Mouse (Mus musculus) forebrain, embryonic 10.5 days (tissue): ENCODE data around the gene Prss43. TPM values are rescaled to one million over a fixed set of nuclear protein-coding genes. Genes with fewer than 3 reads are reported as not detected.

Experiments used
- DNase-seq: peaks from one replicate; pipeline ENCODE4 v3.0.0-alpha.2; 2017; ENCODE audit warnings: low spot score; ENCODE audit errors: extremely low spot score
- H3K27ac ChIP-seq: fragments of 300-500 bp; sonication (generic); 2 replicates; pipeline ENCODE4 v1.5.1; 2016; ENCODE audit warnings: mild to moderate bottlenecking
- H3K27me3 ChIP-seq: fragments of 300-500 bp; sonication (generic); 2 replicates; pipeline ENCODE4 v1.6.1; 2016; ENCODE audit warnings: mild to moderate bottlenecking; ENCODE audit not compliant: poor library complexity, severe bottlenecking
- H3K36me3 ChIP-seq: fragments of 300-500 bp; sonication (generic); replicated peaks from 2 replicates; pipeline ENCODE4 v1.6.1; 2016; ENCODE audit warnings: mild to moderate bottlenecking, moderate library complexity
- H3K4me1 ChIP-seq: fragments of 300-500 bp; sonication (generic); 2 replicates; pipeline ENCODE4 v1.6.1; 2016
- H3K4me3 ChIP-seq: fragments of 300-500 bp; sonication (generic); 2 replicates; pipeline ENCODE4 v1.5.1; 2016; ENCODE audit warnings: mild to moderate bottlenecking, moderate library complexity
- H3K9me3 ChIP-seq: fragments of 300-500 bp; sonication (generic); 2 replicates; pipeline ENCODE4 v1.6.1; 2016; ENCODE audit warnings: mild to moderate bottlenecking, moderate library complexity
- WGBS: fragments of 180-500 bp; shearing (Covaris S2); methylation state at CpG from one replicate; pipeline ENCODE4 v1.1.7; 2016; 5-methylcytosine and 5-hydroxymethylcytosine counted together
- polyA plus RNA-seq: library from polyadenylated mRNA; unstranded; fragments of >200 nt; fragmentation: Nextera tagmentation; extraction: Ambion mirVana; gene quantifications from 2 replicates; pipeline ENCODE4 v1.2.1, GENCODE M21; 2016

Prss43 gene
- not detected in 2 replicates for polyA plus RNA-seq

GRCm38 (mm10) chr9:110826390-110826789 lies at the start of gene Prss43:
Gene Prss43 (plus strand): TSS chr9:110826690.
- Histone ChIP-seq H3K9me3 (no peaks in the 10 kb centered on the region), H3K36me3 (no peaks in the 10 kb centered on the region), H3K27me3 (no peaks in the 10 kb centered on the region), H3K4me1 (no peaks in the 10 kb centered on the region), H3K4me3 (no peak within 1 kb of the TSS), H3K27ac (no peak within 1 kb of the TSS)
- no peak for DNase-seq
- 81% methylated on average over 3 of the region's 3 CpGs for WGBS

DNA sequence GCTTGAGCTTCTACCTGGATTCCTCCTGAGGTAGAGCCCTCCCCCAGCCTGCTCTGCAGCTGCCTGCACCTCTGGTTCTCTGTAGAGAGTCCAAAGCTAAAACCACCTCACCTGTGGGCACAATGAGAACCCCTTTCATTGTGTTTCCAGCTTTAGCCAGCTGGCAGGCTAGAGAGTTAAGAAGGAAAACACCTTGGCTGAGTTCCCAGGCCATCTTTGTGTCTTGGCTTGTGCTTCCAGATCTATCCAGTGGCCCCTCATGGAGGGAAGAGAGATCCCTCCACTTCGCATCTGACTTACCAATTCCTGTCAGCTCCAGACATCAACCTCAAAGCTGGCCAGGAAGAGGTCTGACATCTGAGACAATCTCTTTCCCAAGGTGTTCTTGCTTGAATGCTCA lies 48.4 kb upstream of the Prss43 start:
- 88% methylated on average over 1 of the region's 1 CpGs for WGBS

DNA sequence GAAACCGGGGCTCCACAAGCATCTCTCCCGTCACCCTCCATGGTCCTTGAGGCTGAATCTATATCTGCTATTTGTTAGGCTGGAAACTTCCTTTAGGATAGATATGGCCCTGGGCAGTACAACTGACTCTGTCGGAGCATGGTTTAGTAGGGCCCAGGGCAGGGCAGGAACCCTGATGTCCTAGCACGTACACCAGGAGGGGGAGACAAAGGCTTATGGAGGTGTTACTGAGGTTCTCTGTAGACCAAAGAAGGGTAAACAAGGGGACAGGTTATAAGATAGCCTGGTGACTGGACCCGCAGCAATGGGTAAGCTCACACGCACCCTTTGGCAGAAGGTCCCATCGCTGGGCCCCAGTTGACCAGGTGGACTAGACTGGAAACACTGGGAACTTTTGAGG lies 47.9 kb upstream of the Prss43 start:
- Histone ChIP-seq H3K27me3 (peaks cover 49% of the 10 kb centered on the region), H3K4me3 (no peak overlapping the region), H3K36me3 (no peaks in the 10 kb centered on the region), H3K27ac (no peak overlapping the region), H3K4me1 (peaks cover 27% of the 10 kb centered on the region), H3K9me3 (no peaks in the 10 kb centered on the region)
- DNase-seq = no peak
- WGBS = 86% methylated on average over 7 of the region's 7 CpGs

More for the DNA sequence above, 48.4 kb upstream of the Prss43 start:
- Histone ChIP-seq H3K27me3 (peaks cover 49% of the 10 kb centered on the region), H3K4me3 (no peak overlapping the region), H3K4me1 (peaks cover 27% of the 10 kb centered on the region), H3K9me3 (no peaks in the 10 kb centered on the region), H3K27ac (no peak overlapping the region), H3K36me3 (no peaks in the 10 kb centered on the region)
- DNase-seq = no peak

GRCm38 (mm10) chr9:110779242-110779913 lies 47.1 kb upstream of the Prss43 start:
- no peaks in the 10 kb centered on the region for H3K9me3 ChIP-seq
- H3K27me3 ChIP-seq = peaks cover 49% of the 10 kb centered on the region
- H3K4me1 ChIP-seq = peaks cover 31% of the 10 kb centered on the region
- DNase-seq = no peak
- WGBS = 63% methylated on average over 5 of the region's 5 CpGs
- H3K36me3 ChIP-seq = no peaks in the 10 kb centered on the region
- no peak overlapping the region for H3K4me3 ChIP-seq
- H3K27ac ChIP-seq = no peak overlapping the region

DNA sequence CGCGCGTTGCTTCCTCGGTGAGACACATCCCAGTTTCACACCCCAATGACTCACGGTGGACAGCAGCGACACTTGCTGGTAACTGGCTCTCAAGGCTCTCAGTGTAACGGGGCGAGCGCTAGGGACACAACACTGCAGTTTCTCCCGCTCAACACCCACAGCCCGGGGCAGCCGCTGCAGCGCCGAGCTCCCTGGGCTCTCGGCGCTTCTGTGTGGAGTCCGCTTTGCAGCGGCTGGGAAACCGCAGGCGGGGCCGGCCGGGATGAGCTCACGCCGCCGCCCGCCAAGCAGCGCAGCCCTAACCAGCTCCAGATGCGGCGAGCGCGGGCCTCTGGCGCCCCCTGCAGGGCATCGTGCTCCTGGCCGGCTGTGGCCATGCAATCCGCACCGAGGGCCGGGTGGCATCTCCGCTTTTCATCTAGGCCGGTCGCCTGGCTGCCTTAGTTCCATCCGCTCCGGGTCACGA lies 45.2 kb upstream of the Prss43 start:
- Histone ChIP-seq H3K27ac (peak overlapping the region; percentile 84), H3K27me3 (peaks cover 44% of the 10 kb centered on the region), H3K4me1 (peaks cover 31% of the 10 kb centered on the region), H3K4me3 (peak overlapping the region; percentile 56), H3K9me3 (no peaks in the 10 kb centered on the region), H3K36me3 (no peaks in the 10 kb centered on the region)
- under 1% methylated on average over 43 of the region's 43 CpGs for WGBS
- peak; percentile 95 for DNase-seq

- no peaks in the 10 kb centered on the region for H3K36me3 ChIP-seq
- no peaks in the 10 kb centered on the region for H3K9me3 ChIP-seq
- H3K4me1 ChIP-seq = peaks cover 31% of the 10 kb centered on the region
- peaks cover 44% of the 10 kb centered on the region for H3K27me3 ChIP-seq
- DNase-seq = peak; percentile 78
- peak overlapping the region; percentile 84 for H3K27ac ChIP-seq
- H3K4me3 ChIP-seq = peak overlapping the region; percentile 56
- under 1% methylated on average over 23 of the region's 23 CpGs for WGBS
Measured at GRCm38 (mm10) chr9:110781731-110782130, 44.8 kb upstream of the Prss43 start.

GRCm38 (mm10) chr9:110783611-110784010 lies 42.9 kb upstream of the Prss43 start:
- no peak for DNase-seq
- Histone ChIP-seq H3K4me3 (no peak overlapping the region), H3K9me3 (no peaks in the 10 kb centered on the region), H3K27me3 (peaks cover 31% of the 10 kb centered on the region), H3K27ac (no peak overlapping the region), H3K4me1 (peaks cover 31% of the 10 kb centered on the region), H3K36me3 (no peaks in the 10 kb centered on the region)
- WGBS = 42% methylated on average over 1 of the region's 1 CpGs

GRCm38 (mm10) chr9:110788169-110788568 lies 38.3 kb upstream of the Prss43 start:
- DNase-seq = no peak
- no peaks in the 10 kb centered on the region for H3K27me3 ChIP-seq
- H3K4me1 ChIP-seq = peaks cover 4% of the 10 kb centered on the region; the same call in 1 of the 2 replicates
- no peaks in the 10 kb centered on the region for H3K9me3 ChIP-seq
- WGBS = 91% methylated on average over 3 of the region's 3 CpGs
- H3K4me3 ChIP-seq = no peak overlapping the region
- no peak overlapping the region for H3K27ac ChIP-seq
- H3K36me3 ChIP-seq = no peaks in the 10 kb centered on the region

GRCm38 (mm10) chr9:110790462-110790861 lies 36.0 kb upstream of the Prss43 start:
- WGBS = 79% methylated on average over 4 of the region's 4 CpGs
- Histone ChIP-seq H3K4me1 (no peaks in the 10 kb centered on the region), H3K4me3 (no peak overlapping the region), H3K27ac (no peak overlapping the region), H3K9me3 (no peaks in the 10 kb centered on the region), H3K27me3 (no peaks in the 10 kb centered on the region), H3K36me3 (no peaks in the 10 kb centered on the region)
- DNase-seq = no peak

DNA sequence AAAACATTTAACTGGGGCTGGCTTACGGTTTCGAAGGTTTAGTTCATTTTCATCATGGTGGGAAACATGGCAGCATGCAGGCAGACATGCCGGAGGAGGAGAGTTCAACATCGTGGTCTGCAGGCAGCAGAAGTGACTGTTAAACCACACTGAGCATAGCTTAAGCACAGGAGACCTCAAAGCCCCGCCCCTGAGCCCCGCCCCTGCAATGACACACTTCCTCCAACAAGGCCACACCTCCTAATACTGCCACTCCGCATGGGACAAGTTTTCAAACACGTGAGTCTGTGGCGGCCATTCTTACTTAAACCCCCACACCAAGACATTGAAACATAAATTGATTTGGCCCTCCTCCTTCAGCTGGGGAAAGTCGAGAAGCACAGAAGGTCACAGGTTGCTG lies 29.5 kb upstream of the Prss43 start:
- Histone ChIP-seq H3K27ac (no peak overlapping the region), H3K4me3 (no peak overlapping the region), H3K27me3 (no peaks in the 10 kb centered on the region), H3K36me3 (no peaks in the 10 kb centered on the region), H3K4me1 (no peaks in the 10 kb centered on the region), H3K9me3 (no peaks in the 10 kb centered on the region)
- 87% methylated on average over 10 of the region's 10 CpGs for WGBS
- no peak for DNase-seq

DNA sequence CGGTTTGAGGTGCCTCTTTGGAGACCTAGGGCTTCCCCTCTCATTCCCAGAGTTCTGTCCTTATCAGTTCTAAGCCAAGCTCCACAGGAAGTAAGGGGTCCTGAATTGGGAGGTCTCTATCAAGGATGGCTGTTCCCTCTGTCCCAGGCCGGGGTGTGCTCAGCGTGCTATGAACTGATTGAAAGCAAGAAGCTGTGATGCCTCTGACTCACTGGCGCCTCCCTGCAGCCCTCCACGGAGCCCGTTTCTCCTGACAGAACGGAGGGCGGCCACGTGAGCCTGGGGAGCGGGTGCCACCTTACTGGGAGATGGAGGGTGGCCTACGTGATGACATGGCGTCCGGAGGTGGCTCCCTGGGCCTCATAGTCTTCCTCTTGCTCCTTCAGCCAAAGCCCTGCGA lies 28.6 kb upstream of the Prss43 start, which contains the start of gene Prss42:
Gene Prss42 (plus strand): TSS at position 301 of the 400 bp plus-strand sequence.
- Histone ChIP-seq H3K4me1 (peaks cover under 1% of the 10 kb centered on the region; the same call in 1 of the 2 replicates), H3K36me3 (no peaks in the 10 kb centered on the region), H3K9me3 (no peaks in the 10 kb centered on the region), H3K27me3 (no peaks in the 10 kb centered on the region), H3K4me3 (no peak within 1 kb of the TSS), H3K27ac (no peak within 1 kb of the TSS)
- WGBS = 91% methylated on average over 14 of the region's 14 CpGs
- no peak for DNase-seq

GRCm38 (mm10) chr9:110800834-110801479 lies 25.5 kb upstream of the Prss43 start:
- Histone ChIP-seq H3K36me3 (no peaks in the 10 kb centered on the region), H3K4me1 (peaks cover 5% of the 10 kb centered on the region), H3K4me3 (no peak overlapping the region), H3K9me3 (no peaks in the 10 kb centered on the region), H3K27me3 (no peaks in the 10 kb centered on the region), H3K27ac (no peak overlapping the region)
- no peak for DNase-seq
- 91% methylated on average over 8 of the region's 8 CpGs for WGBS

- no peak overlapping the region for H3K27ac ChIP-seq
- no peak for DNase-seq
- H3K4me3 ChIP-seq = no peak overlapping the region
- no peaks in the 10 kb centered on the region for H3K27me3 ChIP-seq
- WGBS = 70% methylated on average over 4 of the region's 4 CpGs
- H3K36me3 ChIP-seq = no peaks in the 10 kb centered on the region
- H3K4me1 ChIP-seq = peaks cover 5% of the 10 kb centered on the region
- H3K9me3 ChIP-seq = no peaks in the 10 kb centered on the region
Measured at GRCm38 (mm10) chr9:110803294-110803693, 23.2 kb upstream of the Prss43 start.
